Mouse (Mus musculus): ENCODE data around the gene Fgb.
A peak's percentile ranks its signal among the peaks of the same experiment; 100 is the strongest.

The Fgb gene

GRCm38 (mm10) chr3:83049680-83050079, at the start of gene Fgb:
Gene Fgb (minus strand): TSS chr3:83049863.
- DNase-seq (ENCODE audit: inconsistent ontology term), result no peak

- DNase-seq (ENCODE audit: inconsistent ontology term), result no peak
Measured at GRCm38 (mm10) chr3:83099139-83099538, 49.5 kb upstream of the Fgb start.

- DNase-seq (ENCODE audit: inconsistent ontology term), result peak; percentile 14
Measured at GRCm38 (mm10) chr3:83098546-83099034, 48.9 kb upstream of the Fgb start.

- DNase-seq (ENCODE audit: inconsistent ontology term), result no peak
Measured at GRCm38 (mm10) chr3:83097586-83097985, 47.9 kb upstream of the Fgb start.

GRCm38 (mm10) chr3:83080567-83081055, 30.9 kb upstream of the Fgb start:
- peak; percentile 78 for DNase-seq (ENCODE audit: inconsistent ontology term)

GRCm38 (mm10) chr3:83076563-83076962, 26.9 kb upstream of the Fgb start:
- peak; percentile 7 for DNase-seq (ENCODE audit: inconsistent ontology term)

- no peak for DNase-seq (ENCODE audit: inconsistent ontology term)
Measured at GRCm38 (mm10) chr3:83070231-83070630, 20.6 kb upstream of the Fgb start.

GRCm38 (mm10) chr3:83068869-83069268, 19.2 kb upstream of the Fgb start:
- DNase-seq (ENCODE audit: inconsistent ontology term), result no peak

GRCm38 (mm10) chr3:83067920-83068319, 18.3 kb upstream of the Fgb start:
- no peak for DNase-seq (ENCODE audit: inconsistent ontology term)

GRCm38 (mm10) chr3:83057046-83057445, 7.4 kb upstream of the Fgb start:
- DNase-seq (ENCODE audit: inconsistent ontology term), result no peak

GRCm38 (mm10) chr3:83055281-83056038, 5.8 kb upstream of the Fgb start, which contains the start of gene Plrg1:
Gene Plrg1 (plus strand): TSS chr3:83055522.
- peak; percentile 99 for DNase-seq (ENCODE audit: inconsistent ontology term)

GRCm38 (mm10) chr3:83054759-83055158, 5.1 kb upstream of the Fgb start:
- DNase-seq (ENCODE audit: inconsistent ontology term), result no peak

- peak; percentile 19 for DNase-seq (ENCODE audit: inconsistent ontology term)
Measured at GRCm38 (mm10) chr3:83053758-83054157, 4.1 kb upstream of the Fgb start.

- DNase-seq (ENCODE audit: inconsistent ontology term), result no peak
Measured at GRCm38 (mm10) chr3:83053126-83053525, 3.5 kb upstream of the Fgb start.

- DNase-seq (ENCODE audit: inconsistent ontology term), result no peak
Measured at GRCm38 (mm10) chr3:83052102-83052501, 2.4 kb upstream of the Fgb start.

- no peak for DNase-seq (ENCODE audit: inconsistent ontology term)
Measured at GRCm38 (mm10) chr3:83050661-83051060, 998 bp upstream of the Fgb start.

GRCm38 (mm10) chr3:83046649-83047048, 3.0 kb downstream of the Fgb start:
- DNase-seq (ENCODE audit: inconsistent ontology term), result no peak

- DNase-seq (ENCODE audit: inconsistent ontology term), result no peak
Measured at GRCm38 (mm10) chr3:83042451-83042850, 7.2 kb downstream of the Fgb start.

- no peak for DNase-seq (ENCODE audit: inconsistent ontology term)
Measured at GRCm38 (mm10) chr3:83039666-83040065, 10.0 kb downstream of the Fgb start.

GRCm38 (mm10) chr3:83038865-83039264, 10.8 kb downstream of the Fgb start:
- no peak for DNase-seq (ENCODE audit: inconsistent ontology term)

GRCm38 (mm10) chr3:83033801-83034200, 15.9 kb downstream of the Fgb start:
- no peak for DNase-seq (ENCODE audit: inconsistent ontology term)

- no peak for DNase-seq (ENCODE audit: inconsistent ontology term)
Measured at GRCm38 (mm10) chr3:83032746-83033308, 16.8 kb downstream of the Fgb start.

GRCm38 (mm10) chr3:83030331-83030730, 19.3 kb downstream of the Fgb start:
- DNase-seq (ENCODE audit: inconsistent ontology term), result no peak
